Mouse (Mus musculus) midbrain, embryonic 10.5 days (tissue): ENCODE data around the gene Slc36a2. TPM values are rescaled to one million over a fixed set of nuclear protein-coding genes. Genes with fewer than 3 reads are reported as not detected.

Source experiments
- DNase-seq: peaks from one replicate; pipeline ENCODE4 v3.0.0-alpha.2; 2017; ENCODE audit warnings: low spot score
- H3K27ac ChIP-seq: fragments of 300-500 bp; sonication (generic); replicated peaks from 2 replicates; pipeline ENCODE4 v1.5.1; 2016; ENCODE audit warnings: mild to moderate bottlenecking
- H3K27me3 ChIP-seq: fragments of 300-500 bp; sonication (generic); 2 replicates; pipeline ENCODE4 v1.6.1; 2016; ENCODE audit warnings: low read depth, mild to moderate bottlenecking; ENCODE audit not compliant: poor library complexity, severe bottlenecking
- H3K36me3 ChIP-seq: fragments of 300-500 bp; sonication (generic); 2 replicates; pipeline ENCODE4 v1.6.1; 2016; ENCODE audit warnings: mild to moderate bottlenecking, moderate library complexity
- H3K4me1 ChIP-seq: fragments of 300-500 bp; sonication (generic); 2 replicates; pipeline ENCODE4 v1.6.1; 2016
- H3K4me3 ChIP-seq: fragments of 300-500 bp; sonication (generic); 2 replicates; pipeline ENCODE4 v1.5.1; 2016; ENCODE audit warnings: mild to moderate bottlenecking, moderate library complexity
- H3K9me3 ChIP-seq: fragments of 300-500 bp; sonication (generic); replicated peaks from 2 replicates; pipeline ENCODE4 v1.6.1; 2016; ENCODE audit warnings: mild to moderate bottlenecking
- WGBS: fragments of 180-500 bp; shearing (Covaris S2); methylation state at CpG from one replicate; pipeline ENCODE4 v1.1.7; 2016; 5-methylcytosine and 5-hydroxymethylcytosine counted together
- polyA plus RNA-seq: library from polyadenylated mRNA; unstranded; fragments of >200 nt; fragmentation: Nextera tagmentation; extraction: Ambion mirVana; gene quantifications from 2 replicates; pipeline ENCODE4 v1.2.1, GENCODE M21; 2016

Slc36a2 gene
- polyA plus RNA-seq, result 0.17 and 0.20 TPM in 2 replicates

DNA sequence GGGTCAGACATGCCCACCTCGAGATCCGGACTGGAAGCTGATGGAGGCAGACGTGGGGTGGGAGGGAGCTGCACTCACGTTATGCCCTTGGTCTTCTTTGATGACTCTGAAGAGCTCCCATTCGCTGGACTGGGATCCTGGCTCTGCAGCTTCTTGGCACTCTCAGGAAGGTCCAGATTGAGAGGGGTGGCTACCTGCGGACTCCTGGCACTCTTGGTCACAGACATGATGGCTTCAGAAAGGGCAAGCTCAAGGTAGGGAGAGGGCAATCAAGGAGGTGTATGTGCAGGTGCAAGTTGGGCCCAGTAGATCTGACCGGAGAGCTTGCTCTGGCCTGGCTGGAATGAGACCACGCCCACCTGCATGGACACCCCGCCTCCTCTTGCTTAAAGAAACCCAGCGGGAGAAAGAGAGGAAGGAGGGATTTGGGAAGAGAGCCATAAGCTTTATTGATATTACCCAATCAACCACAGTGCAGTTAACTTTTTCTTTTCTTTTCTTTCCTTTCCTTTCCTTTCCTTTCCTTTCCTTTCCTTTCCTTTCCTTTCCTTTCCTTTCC, at the start of gene Slc36a2:
Gene Slc36a2, minus strand, starts transcription at position 345 of the 559 bp plus-strand sequence.
- Histone ChIP-seq H3K36me3 (no peaks in the 10 kb centered on the region), H3K4me1 (0 out of 2 replicates have a peak, but pooled peaks cover 13% of the 10 kb centered on the region), H3K9me3 (no peaks in the 10 kb centered on the region), H3K27ac (no peak within 1 kb of the TSS), H3K27me3 (no peaks in the 10 kb centered on the region), H3K4me3 (no peak within 1 kb of the TSS)
- no peak for DNase-seq
- WGBS, result 26% methylated on average over 10 of the region's 10 CpGs

DNA sequence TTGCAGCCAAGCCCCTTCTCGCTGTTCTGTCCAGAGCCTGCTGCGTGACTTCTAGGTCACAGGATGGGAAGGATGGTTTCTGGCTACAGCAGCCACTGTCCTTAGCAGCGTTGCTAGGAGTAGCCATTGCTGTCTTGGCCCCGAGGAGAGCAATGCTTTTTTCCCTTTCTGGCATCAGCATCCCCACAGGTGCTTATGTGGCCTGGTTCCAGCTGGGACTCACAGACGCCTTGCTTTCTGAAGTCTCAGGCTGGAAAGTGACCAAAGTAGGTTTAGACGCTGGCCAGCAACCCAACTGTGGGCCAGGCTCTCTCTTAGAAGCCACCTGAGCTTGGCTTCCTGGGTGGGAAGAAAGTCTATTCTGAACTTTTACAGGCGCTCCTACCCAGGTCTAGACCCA, 49.4 kb upstream of the Slc36a2 start:
- no peaks in the 10 kb centered on the region for H3K27me3 ChIP-seq
- 92% methylated on average over 7 of the region's 7 CpGs for WGBS
- no peak overlapping the region for H3K27ac ChIP-seq
- no peak overlapping the region for H3K4me3 ChIP-seq
- no peaks in the 10 kb centered on the region for H3K4me1 ChIP-seq
- DNase-seq, result no peak
- no peaks in the 10 kb centered on the region for H3K9me3 ChIP-seq
- peaks cover 21% of the 10 kb centered on the region for H3K36me3 ChIP-seq

DNA sequence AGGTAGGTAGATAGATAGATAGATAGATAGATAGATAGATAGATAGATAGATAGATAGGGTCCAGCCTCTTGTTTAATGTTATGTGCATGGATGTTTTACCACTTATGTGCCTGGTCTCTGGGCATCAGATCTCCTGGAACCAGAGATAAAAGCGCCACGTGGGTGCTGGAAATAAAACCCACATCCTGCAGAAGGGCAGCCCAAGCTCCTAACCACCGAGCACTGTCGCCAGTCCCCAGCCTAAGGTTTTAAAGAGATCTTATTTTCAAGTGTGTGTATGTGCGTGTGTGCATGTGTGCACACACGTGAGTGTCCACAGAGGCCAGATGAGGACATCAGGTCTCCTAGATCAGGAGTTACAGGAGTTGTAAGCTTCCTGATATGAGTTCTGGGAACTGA, 46.2 kb upstream of the Slc36a2 start:
- no peaks in the 10 kb centered on the region for H3K9me3 ChIP-seq
- no peaks in the 10 kb centered on the region for H3K27me3 ChIP-seq
- 92% methylated on average over 6 of the region's 6 CpGs for WGBS

DNA sequence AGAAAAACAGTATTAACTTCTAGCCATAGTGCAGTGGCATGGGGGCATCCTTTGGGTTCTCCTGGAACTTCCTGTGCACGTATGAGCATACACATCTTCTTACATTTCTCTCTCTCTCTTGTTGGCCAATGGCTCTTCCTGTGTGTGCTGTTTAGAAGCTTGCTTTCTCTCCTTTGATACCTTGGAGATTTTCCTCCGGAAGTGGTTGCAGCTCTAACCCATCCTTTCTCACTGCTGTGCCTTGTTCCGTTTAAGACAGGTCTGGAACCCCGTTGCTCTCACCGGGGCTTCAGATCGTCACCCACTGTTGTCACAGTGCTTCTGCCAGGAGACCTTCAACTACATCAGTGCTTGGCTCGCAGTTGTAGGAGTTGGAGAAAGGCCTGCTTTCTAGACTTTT, 36.4 kb upstream of the Slc36a2 start:
- no peak for DNase-seq
- H3K27me3 ChIP-seq, result no peaks in the 10 kb centered on the region
- no peaks in the 10 kb centered on the region for H3K9me3 ChIP-seq
- H3K4me1 ChIP-seq, result no peaks in the 10 kb centered on the region
- no peak overlapping the region for H3K4me3 ChIP-seq
- no peak overlapping the region for H3K27ac ChIP-seq
- H3K36me3 ChIP-seq, result peaks cover 40% of the 10 kb centered on the region
- WGBS, result 89% methylated on average over 7 of the region's 7 CpGs

More for the DNA sequence above, 46.2 kb upstream of the Slc36a2 start:
- Histone ChIP-seq H3K4me3 (no peak overlapping the region), H3K4me1 (no peaks in the 10 kb centered on the region), H3K27ac (no peak overlapping the region), H3K36me3 (peaks cover 34% of the 10 kb centered on the region)
- DNase-seq, result no peak

DNA sequence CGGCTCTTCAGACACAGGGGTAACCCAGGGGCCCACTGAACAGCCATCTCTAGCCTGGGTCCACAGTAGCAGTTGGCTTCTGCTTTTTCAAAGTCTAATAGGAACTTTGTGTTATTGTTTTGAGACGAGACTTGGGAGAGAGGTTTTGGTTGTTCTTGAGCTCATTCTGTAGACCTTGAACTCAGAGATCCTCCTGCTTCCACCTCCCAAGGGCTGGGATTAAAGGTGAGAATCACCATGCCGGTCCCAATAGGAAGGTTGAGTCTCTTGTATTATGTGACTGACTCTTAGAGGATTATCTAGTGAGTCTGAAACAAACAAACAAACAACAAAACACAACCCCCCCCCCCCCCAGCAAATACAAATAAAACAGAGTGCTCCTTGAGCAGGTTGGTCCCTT, 33.6 kb upstream of the Slc36a2 start:
- no peak for DNase-seq
- no peaks in the 10 kb centered on the region for H3K4me1 ChIP-seq
- H3K36me3 ChIP-seq, result peaks cover 20% of the 10 kb centered on the region
- no peaks in the 10 kb centered on the region for H3K27me3 ChIP-seq
- no peak overlapping the region for H3K27ac ChIP-seq
- no peaks in the 10 kb centered on the region for H3K9me3 ChIP-seq
- no peak overlapping the region for H3K4me3 ChIP-seq
- 88% methylated on average over 3 of the region's 3 CpGs for WGBS

DNA sequence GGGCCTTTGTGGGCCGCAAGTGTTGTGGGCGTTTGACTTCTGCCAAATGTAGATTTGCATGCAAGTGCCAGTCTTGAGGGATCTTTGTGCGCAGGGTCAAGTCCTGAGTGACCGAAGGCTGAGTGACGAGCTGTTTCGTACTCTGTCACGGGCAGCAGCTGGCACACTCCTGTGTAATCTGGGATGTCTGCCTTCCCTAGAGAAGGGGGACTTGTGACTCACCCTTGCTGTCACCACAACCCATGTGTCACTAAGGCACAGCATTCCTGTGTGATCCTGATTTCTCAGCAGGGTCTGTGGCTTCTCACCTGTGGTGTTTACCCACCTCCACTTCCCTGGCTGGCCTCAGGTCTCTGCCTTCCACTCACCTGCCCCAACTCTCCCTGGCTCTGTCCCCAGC, 33.0 kb upstream of the Slc36a2 start:
- Histone ChIP-seq H3K27me3 (no peaks in the 10 kb centered on the region), H3K27ac (no peak overlapping the region), H3K36me3 (peaks cover 17% of the 10 kb centered on the region; the same call in 1 of the 2 replicates), H3K9me3 (no peaks in the 10 kb centered on the region), H3K4me1 (no peaks in the 10 kb centered on the region), H3K4me3 (no peak overlapping the region)
- DNase-seq, result no peak
- WGBS, result 94% methylated on average over 7 of the region's 7 CpGs

DNA sequence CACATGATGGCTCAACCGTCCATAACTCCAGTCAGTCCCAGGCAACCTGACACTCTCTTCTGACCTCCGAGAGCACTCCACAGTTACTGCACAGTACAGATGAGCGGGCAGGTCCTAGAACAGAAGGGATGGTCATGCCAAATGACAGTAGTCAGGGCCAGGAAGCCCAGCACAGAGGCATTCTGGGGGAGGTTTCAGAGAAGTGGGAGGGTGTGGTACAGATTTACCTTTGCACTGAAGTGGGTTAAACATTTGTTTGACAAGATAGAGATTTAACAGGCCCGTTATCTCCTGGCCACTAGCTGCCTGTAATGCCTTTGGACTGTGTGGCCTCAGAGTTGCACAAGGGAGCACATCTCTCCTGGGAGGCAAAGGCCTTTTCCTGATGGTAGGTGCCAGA, 32.5 kb upstream of the Slc36a2 start:
- H3K27me3 ChIP-seq, result no peaks in the 10 kb centered on the region
- H3K36me3 ChIP-seq, result peaks cover 17% of the 10 kb centered on the region; the same call in 1 of the 2 replicates
- no peak overlapping the region for H3K27ac ChIP-seq
- 86% methylated on average over 4 of the region's 4 CpGs for WGBS
- H3K4me3 ChIP-seq, result no peak overlapping the region
- no peaks in the 10 kb centered on the region for H3K9me3 ChIP-seq
- no peaks in the 10 kb centered on the region for H3K4me1 ChIP-seq
- DNase-seq, result no peak

DNA sequence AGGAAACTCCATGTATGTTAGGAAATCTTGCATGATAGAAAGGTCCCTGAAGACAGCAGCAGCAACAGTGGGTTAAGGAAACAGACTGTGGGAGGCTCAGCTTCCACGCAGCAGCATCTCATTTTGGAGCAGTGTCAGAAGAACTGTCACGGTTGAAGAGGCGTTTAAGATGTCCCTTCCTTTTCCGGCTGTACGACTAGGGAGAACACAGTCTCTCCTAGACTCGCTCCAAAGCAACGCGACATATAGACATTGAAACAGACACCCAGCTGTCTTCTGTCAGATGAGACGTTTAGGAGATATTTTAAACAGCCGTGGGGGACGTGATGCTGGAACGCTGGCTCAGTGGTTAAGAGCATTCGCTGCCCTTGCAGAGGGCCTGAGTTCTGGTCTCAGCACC, 32.0 kb upstream of the Slc36a2 start:
- Histone ChIP-seq H3K27ac (no peak overlapping the region), H3K9me3 (no peaks in the 10 kb centered on the region; the same call in 1 of the 2 replicates), H3K36me3 (peaks cover 14% of the 10 kb centered on the region; the same call in 1 of the 2 replicates), H3K4me1 (no peaks in the 10 kb centered on the region), H3K27me3 (no peaks in the 10 kb centered on the region), H3K4me3 (no peak overlapping the region)
- WGBS, result 92% methylated on average over 13 of the region's 13 CpGs
- DNase-seq, result no peak

DNA sequence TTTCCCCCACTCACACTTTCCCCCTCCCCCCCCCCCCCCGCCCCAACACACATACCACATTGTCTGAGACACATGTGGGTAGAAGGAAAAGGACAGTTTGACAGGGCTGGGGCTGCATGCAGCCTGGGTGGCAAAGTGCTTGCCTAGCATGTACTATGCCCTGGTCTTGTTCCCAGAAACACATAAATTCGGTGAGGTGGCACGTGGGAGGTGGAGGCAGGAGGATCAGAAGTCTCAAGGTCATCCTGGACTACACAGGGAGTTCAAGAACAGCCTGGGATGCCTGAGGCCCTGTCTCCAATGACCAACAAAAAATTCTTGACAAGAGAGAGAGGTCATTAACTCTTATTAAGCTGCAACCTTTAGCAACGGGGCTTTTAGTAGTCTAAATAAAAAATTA, 31.2 kb upstream of the Slc36a2 start:
- H3K4me1 ChIP-seq, result no peaks in the 10 kb centered on the region
- H3K27ac ChIP-seq, result no peak overlapping the region
- H3K9me3 ChIP-seq, result no peaks in the 10 kb centered on the region; the same call in 1 of the 2 replicates
- no peaks in the 10 kb centered on the region for H3K27me3 ChIP-seq
- WGBS, result 76% methylated on average over 4 of the region's 4 CpGs
- DNase-seq, result no peak
- H3K36me3 ChIP-seq, result peaks cover 10% of the 10 kb centered on the region; the same call in 1 of the 2 replicates
- H3K4me3 ChIP-seq, result no peak overlapping the region

DNA sequence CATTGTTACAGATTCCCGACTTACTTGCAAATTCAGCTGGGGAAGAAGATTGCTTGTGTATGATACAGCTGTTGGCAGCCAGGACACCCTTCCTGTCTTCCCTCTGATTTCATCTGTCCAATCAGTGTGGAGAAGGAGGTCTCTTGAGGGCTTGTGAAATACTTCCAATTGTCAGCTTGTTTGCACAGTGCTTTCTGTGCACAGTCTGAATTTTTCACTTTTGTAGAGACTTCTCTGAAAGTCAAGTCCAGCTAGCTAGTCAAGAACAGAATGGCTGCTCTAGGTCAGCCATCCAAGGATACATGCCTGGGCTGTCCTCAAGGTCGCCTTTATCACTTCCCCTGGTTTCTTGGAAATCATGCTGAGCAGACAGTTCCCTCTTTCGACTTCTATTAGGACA, 30.1 kb upstream of the Slc36a2 start:
- peaks cover 6% of the 10 kb centered on the region; the same call in 1 of the 2 replicates for H3K36me3 ChIP-seq
- H3K4me3 ChIP-seq, result no peak overlapping the region
- 91% methylated on average over 3 of the region's 3 CpGs for WGBS
- H3K9me3 ChIP-seq, result no peaks in the 10 kb centered on the region; the same call in 1 of the 2 replicates
- 0 out of 2 replicates have a peak, but pooled peaks cover under 1% of the 10 kb centered on the region for H3K4me1 ChIP-seq
- no peak for DNase-seq
- no peak overlapping the region for H3K27ac ChIP-seq
- H3K27me3 ChIP-seq, result no peaks in the 10 kb centered on the region

DNA sequence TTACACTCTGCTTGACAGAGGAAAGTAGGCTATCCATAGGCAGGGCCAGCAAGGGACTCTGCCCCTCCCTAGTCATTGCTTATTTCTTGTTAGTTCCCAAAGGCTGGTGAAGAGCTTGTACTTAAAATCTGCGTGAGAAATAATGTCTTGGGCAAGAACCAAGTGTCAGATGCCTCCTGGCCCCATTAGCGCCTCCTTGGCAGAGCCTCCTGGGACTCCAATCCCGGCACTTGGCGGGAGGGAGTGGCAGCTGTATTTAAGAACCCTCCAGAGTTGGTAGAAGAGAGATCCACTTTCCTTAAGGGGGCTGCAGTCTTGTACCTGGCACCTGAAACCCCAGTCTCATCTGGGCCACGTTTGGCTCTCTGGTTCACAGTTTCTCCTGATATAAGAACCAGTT, 29.3 kb upstream of the Slc36a2 start:
- WGBS, result 85% methylated on average over 5 of the region's 5 CpGs
- no peaks in the 10 kb centered on the region for H3K27me3 ChIP-seq
- no peaks in the 10 kb centered on the region; the same call in 1 of the 2 replicates for H3K9me3 ChIP-seq
- no peak overlapping the region for H3K27ac ChIP-seq
- no peak overlapping the region for H3K4me3 ChIP-seq
- H3K36me3 ChIP-seq, result peaks cover 4% of the 10 kb centered on the region; the same call in 1 of the 2 replicates
- H3K4me1 ChIP-seq, result 0 out of 2 replicates have a peak, but pooled peaks cover 7% of the 10 kb centered on the region
- no peak for DNase-seq

DNA sequence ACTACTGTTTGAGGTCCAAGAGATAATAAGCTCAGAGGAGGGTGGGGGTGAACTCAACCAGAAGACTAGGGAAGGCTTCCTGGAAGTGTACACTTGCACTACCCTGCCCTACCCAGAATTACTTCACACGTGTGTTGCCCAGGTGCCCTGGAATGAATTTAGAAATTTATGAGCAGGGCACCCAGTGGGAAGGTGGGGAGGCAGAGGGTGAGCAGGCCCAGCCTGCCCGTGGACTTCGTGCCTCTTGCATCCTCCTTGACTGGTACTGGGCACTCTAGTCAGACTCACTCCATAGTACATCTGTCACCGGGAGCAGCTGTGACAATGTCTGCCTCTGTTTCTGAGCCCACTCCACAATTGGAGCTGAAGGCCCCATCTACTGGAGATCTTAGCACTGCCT, 28.6 kb upstream of the Slc36a2 start:
- no peaks in the 10 kb centered on the region for H3K27me3 ChIP-seq
- no peak overlapping the region for H3K4me3 ChIP-seq
- no peaks in the 10 kb centered on the region for H3K36me3 ChIP-seq
- DNase-seq, result no peak
- H3K27ac ChIP-seq, result no peak overlapping the region
- H3K4me1 ChIP-seq, result 0 out of 2 replicates have a peak, but pooled peaks cover 7% of the 10 kb centered on the region
- 95% methylated on average over 4 of the region's 4 CpGs for WGBS
- no peaks in the 10 kb centered on the region; the same call in 1 of the 2 replicates for H3K9me3 ChIP-seq

DNA sequence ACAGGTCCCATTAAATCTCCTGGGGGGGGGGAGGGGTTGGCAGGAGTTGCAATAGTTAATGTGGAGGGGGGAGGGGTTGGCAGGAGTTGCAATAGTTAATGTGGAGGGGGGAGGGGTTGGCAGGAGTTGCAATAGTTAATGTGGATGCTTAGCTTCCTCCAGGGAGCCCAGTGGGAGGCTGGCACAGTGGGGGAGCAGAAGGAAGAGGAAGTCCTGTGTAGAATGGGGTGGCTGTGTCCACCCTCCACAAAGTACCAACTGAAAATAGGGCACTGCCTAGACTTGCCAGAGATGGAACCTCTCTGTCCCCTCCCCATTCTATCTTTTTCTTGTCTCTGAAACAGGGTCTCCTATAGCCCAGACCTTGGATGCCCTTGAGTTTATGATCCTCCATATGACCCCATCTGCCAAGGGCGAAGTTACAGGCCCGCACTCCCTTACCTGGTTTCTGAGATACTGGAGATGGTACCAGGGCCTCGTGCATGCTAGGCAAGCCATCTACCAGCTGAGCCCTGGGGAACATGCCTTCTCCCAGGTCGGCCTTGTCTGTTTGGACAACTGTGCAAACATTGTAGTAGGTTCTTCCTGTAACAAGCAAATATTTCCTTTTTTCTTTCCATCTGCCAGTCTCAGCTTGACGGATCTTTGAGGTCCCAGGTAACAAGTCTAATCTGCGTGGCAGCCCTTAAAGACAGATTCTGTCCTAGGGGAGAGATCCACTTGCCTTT, 24.9 kb upstream of the Slc36a2 start:
- H3K4me3 ChIP-seq, result no peak overlapping the region
- WGBS, result 80% methylated on average over 6 of the region's 6 CpGs
- no peak for DNase-seq
- no peaks in the 10 kb centered on the region for H3K27me3 ChIP-seq
- no peak overlapping the region for H3K27ac ChIP-seq
- no peaks in the 10 kb centered on the region for H3K36me3 ChIP-seq
- no peaks in the 10 kb centered on the region; the same call in 1 of the 2 replicates for H3K9me3 ChIP-seq
- H3K4me1 ChIP-seq, result peaks cover 24% of the 10 kb centered on the region
